Mouse (Mus musculus) left cerebral cortex, adult 18-20 months (tissue): ENCODE data around the gene Ephx3. TPM values are rescaled to one million over a fixed set of nuclear protein-coding genes. Genes with fewer than 3 reads are reported as not detected.

ENCODE experiments used
- DNase-seq, 2 experiments: peaks; one replicate each; pipeline ENCODE4 v3.0.0; 2021 to 2022; ENCODE audit warnings: low spot score in 2 of 2, mixed read lengths in 1 of 2
- total RNA-seq, 2 experiments: library from RNA; stranded (reverse); gene quantifications; 2 replicates each; pipeline ENCODE4 v1.2.3; 2021

Gene Ephx3
- total RNA-seq, 2 experiments from 2014 or later: 0.23 to 0.42 TPM

- DNase-seq: no peak
These were observed 12.4 kb downstream of the Ephx3 start for GRCm38 (mm10) chr17:32176919-32177318.

GRCm38 (mm10) chr17:32173166-32173565, 16.2 kb downstream of the Ephx3 start:
- DNase-seq: no peak

- DNase-seq: no peak
These were observed 16.9 kb downstream of the Ephx3 start for GRCm38 (mm10) chr17:32172485-32172884.

- DNase-seq: no peak
These were observed 19.7 kb downstream of the Ephx3 start for GRCm38 (mm10) chr17:32169518-32170225.

- DNase-seq: no peak
These were observed 22.7 kb downstream of the Ephx3 start, which contains the start of gene Notch3 for GRCm38 (mm10) chr17:32166687-32167086. Notch3 (minus strand) TSS chr17:32166852.

- no peak for DNase-seq
These were observed 23.4 kb downstream of the Ephx3 start for GRCm38 (mm10) chr17:32165803-32166595.

GRCm38 (mm10) chr17:32165266-32165802, 24.0 kb downstream of the Ephx3 start:
- DNase-seq: no peak

- no peak for DNase-seq
These were observed 24.6 kb downstream of the Ephx3 start for GRCm38 (mm10) chr17:32164780-32165179.

GRCm38 (mm10) chr17:32163910-32164650, 25.3 kb downstream of the Ephx3 start:
- DNase-seq: no peak

GRCm38 (mm10) chr17:32162112-32162850, 27.1 kb downstream of the Ephx3 start:
- DNase-seq: peak; percentile 37 to 59

GRCm38 (mm10) chr17:32160882-32161281, 28.5 kb downstream of the Ephx3 start:
- DNase-seq: no peak

GRCm38 (mm10) chr17:32158841-32159240, 30.5 kb downstream of the Ephx3 start:
- no peak for DNase-seq

- no peak for DNase-seq
These were observed 42.6 kb downstream of the Ephx3 start for GRCm38 (mm10) chr17:32146718-32147117.

GRCm38 (mm10) chr17:32142907-32143854, 46.2 kb downstream of the Ephx3 start:
- peak; percentile 78 to 80 for DNase-seq

- no peak for DNase-seq
These were observed 47.1 kb downstream of the Ephx3 start for GRCm38 (mm10) chr17:32142234-32142633.
